Mouse (Mus musculus) left cerebral cortex, postnatal 4 days (tissue): ENCODE data around the gene Ttll11. TPM values are rescaled to one million over a fixed set of nuclear protein-coding genes. Genes with fewer than 3 reads are reported as not detected.
A peak's percentile ranks its signal among the peaks of the same experiment; 100 is the strongest.

Experiments
- DNase-seq: peaks from one replicate; pipeline ENCODE4 v3.0.0-alpha.2; 2022
- intact Hi-C: fragments of 180-260 bp; cut with DNase I; formaldehyde crosslinking; loops from one replicate; pipeline ENCODE4 v1.15.1; 2025
- total RNA-seq, 2 experiments: library from RNA; stranded (reverse); gene quantifications; 2 replicates each; pipeline ENCODE4 v1.2.3; 2021

The Ttll11 gene
- total RNA-seq, 2 experiments from 2014 or later, result 8.7 to 9.6 TPM

- no peak for DNase-seq
- intact Hi-C loops, result no loop called here
These were observed 7.3 kb downstream of the Ttll11 start for GRCm38 (mm10) chr2:35972259-35973001.

- intact Hi-C loops, result no loop called here
- no peak for DNase-seq
These were observed 13.7 kb downstream of the Ttll11 start for GRCm38 (mm10) chr2:35965883-35966513.

GRCm38 (mm10) chr2:35963280-35963679, 16.4 kb downstream of the Ttll11 start:
- DNase-seq, result no peak
- intact Hi-C loops, result no loop called here

GRCm38 (mm10) chr2:35961593-35962127, 18.1 kb downstream of the Ttll11 start:
- intact Hi-C loops, result no loop called here
- no peak for DNase-seq

- intact Hi-C loops, result no loop called here
These were observed 22.1 kb downstream of the Ttll11 start for GRCm38 (mm10) chr2:35957471-35958140.

GRCm38 (mm10) chr2:35955211-35955610, 24.5 kb downstream of the Ttll11 start:
- no peak for DNase-seq
- intact Hi-C loops, result no loop called here

More at GRCm38 (mm10) chr2:35957471-35958140, 22.1 kb downstream of the Ttll11 start:
- DNase-seq, result no peak

GRCm38 (mm10) chr2:35952187-35952958, 27.3 kb downstream of the Ttll11 start:
- intact Hi-C loops, result no loop called here
- no peak for DNase-seq

GRCm38 (mm10) chr2:35944896-35945295, 34.8 kb downstream of the Ttll11 start:
- intact Hi-C loops, result no loop called here
- no peak for DNase-seq

GRCm38 (mm10) chr2:35942960-35943359, 36.8 kb downstream of the Ttll11 start:
- intact Hi-C loops, result no loop called here

GRCm38 (mm10) chr2:35935045-35935444, 44.7 kb downstream of the Ttll11 start:
- no peak for DNase-seq
- intact Hi-C loops, result no loop called here

More at GRCm38 (mm10) chr2:35942960-35943359, 36.8 kb downstream of the Ttll11 start:
- DNase-seq, result no peak

- no peak for DNase-seq
- intact Hi-C loops, result loop anchor here (5.0 kb wide), 1 partner anchor 391 kb away; no protein-coding TSS in a partner anchor
These were observed 46.6 kb downstream of the Ttll11 start for GRCm38 (mm10) chr2:35933116-35933515.

- DNase-seq, result no peak
- intact Hi-C loops, result loop anchor here (5.0 kb wide), 1 partner anchor 389 kb away; no protein-coding TSS in a partner anchor
These were observed 48.1 kb downstream of the Ttll11 start for GRCm38 (mm10) chr2:35931619-35932018.

- DNase-seq, result peak; percentile 90
- intact Hi-C loops, result loop anchor here (5.0 kb wide), 1 partner anchor 388 kb away; no protein-coding TSS in a partner anchor
These were observed 49.1 kb downstream of the Ttll11 start for GRCm38 (mm10) chr2:35930498-35931149.

- DNase-seq, result peak; percentile 33
- intact Hi-C loops, result loop anchor here (10.0 kb wide), 1 partner anchor 633 kb away; no protein-coding TSS in a partner anchor
These were observed 51.6 kb downstream of the Ttll11 start for GRCm38 (mm10) chr2:35928133-35928532.

- no peak for DNase-seq
- intact Hi-C loops, result loop anchor here (10.0 kb wide), 1 partner anchor 630 kb away; no protein-coding TSS in a partner anchor
These were observed 54.8 kb downstream of the Ttll11 start for GRCm38 (mm10) chr2:35924947-35925346.

- intact Hi-C loops, result loop anchor here (10.0 kb wide), 1 partner anchor 628 kb away; no protein-coding TSS in a partner anchor
- no peak for DNase-seq
These were observed 56.8 kb downstream of the Ttll11 start for GRCm38 (mm10) chr2:35922956-35923355.

- intact Hi-C loops, result loop anchor here (5.0 kb wide), 1 partner anchor 370 kb away; no protein-coding TSS in a partner anchor
These were observed 67.6 kb downstream of the Ttll11 start for GRCm38 (mm10) chr2:35912090-35912489.

GRCm38 (mm10) chr2:35911675-35912074, 68.0 kb downstream of the Ttll11 start:
- no peak for DNase-seq
- intact Hi-C loops, result loop anchor here (5.0 kb wide), 1 partner anchor 369 kb away; no protein-coding TSS in a partner anchor

More at GRCm38 (mm10) chr2:35912090-35912489, 67.6 kb downstream of the Ttll11 start:
- no peak for DNase-seq

GRCm38 (mm10) chr2:35910740-35911139, 69.0 kb downstream of the Ttll11 start:
- intact Hi-C loops, result loop anchor here (5.0 kb wide), 1 partner anchor 368 kb away; no protein-coding TSS in a partner anchor
- no peak for DNase-seq
